Mouse (Mus musculus): ENCODE measurements at regions not wholly inside any gene's neighbourhood (a gene's known extent, or its start where the extent isn't known, plus 50 kb on each side); places are given as distances from the start of the nearest gene placed in this dataset.

DNA sequence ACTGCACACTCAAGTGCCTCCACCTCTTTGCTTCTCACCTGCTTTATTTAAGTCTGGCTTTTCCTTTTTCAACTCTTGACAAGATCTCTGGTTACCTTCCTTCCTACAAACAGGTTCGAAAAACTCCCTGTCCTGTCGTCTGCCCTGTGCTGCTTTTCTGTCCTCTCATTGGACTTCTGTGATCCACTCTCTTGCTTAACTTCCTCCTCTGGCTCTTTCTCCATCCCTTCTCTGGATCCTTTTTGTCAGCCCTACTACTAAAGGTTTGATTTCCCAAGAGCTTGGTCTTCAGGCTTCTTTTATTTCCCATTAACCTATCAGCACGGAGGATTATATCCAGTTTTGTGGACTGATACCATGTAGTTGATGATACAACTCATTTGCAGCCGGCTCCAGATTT, 149.8 kb downstream of the Satb1 start:
- Histone ChIP-seq H3K27me3 (ENCODE audit: control insufficient read depth, insufficient read depth, low read length, poor library complexity, severe bottlenecking) (no peaks in the 10 kb centered on the region), H3K36me3 (ENCODE audit: control insufficient read depth, insufficient read depth, low read length, poor library complexity, severe bottlenecking) (no peaks in the 10 kb centered on the region)
- no peak for DNase-seq (ENCODE audit: low read depth, low spot score)

DNA sequence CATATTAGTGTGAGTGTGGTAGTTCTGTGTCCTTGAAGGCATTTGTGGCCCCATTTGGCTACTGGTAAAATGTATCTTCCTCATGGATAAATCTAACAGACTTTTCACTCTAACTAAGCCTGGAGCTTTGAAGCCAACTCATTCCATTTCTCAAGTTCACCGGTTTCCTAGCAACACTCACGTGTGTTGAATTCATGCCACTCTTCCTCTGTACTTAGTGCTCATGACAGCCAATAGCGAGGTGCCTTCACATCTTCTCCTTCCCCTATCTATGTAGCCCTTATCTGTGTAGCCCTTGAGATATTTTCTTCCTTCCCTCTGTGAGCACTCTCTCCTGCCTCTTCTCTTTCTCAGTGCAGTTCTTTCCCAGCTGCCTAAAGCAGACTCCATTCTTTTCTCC, 150.7 kb downstream of the Satb1 start:
- H3K27me3 ChIP-seq (ENCODE audit: control insufficient read depth, insufficient read depth, low read length, poor library complexity, severe bottlenecking): no peaks in the 10 kb centered on the region
- no peak for DNase-seq (ENCODE audit: low read depth, low spot score)

DNA sequence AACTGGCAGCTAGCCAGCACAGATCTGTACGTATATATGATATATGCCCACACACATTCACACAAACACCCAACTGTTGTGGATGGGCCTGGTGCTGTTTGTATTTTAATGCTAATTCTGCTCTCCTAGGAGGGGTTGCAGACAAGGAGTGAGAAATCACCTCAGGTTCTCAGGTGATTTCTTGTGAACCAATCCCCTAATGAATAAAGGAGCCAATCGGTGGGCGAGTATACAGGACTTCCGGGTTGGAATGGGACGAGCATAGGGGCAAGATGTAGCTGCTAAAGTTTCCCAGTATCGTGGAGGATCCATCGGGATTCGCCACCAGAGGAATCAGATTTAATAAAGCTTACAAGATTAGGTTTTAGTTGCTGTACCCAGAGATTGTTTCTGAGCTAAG, 155.6 kb downstream of the Satb1 start:
- Histone ChIP-seq H3K36me3 (ENCODE audit: control insufficient read depth, insufficient read depth, low read length, poor library complexity, severe bottlenecking) (no peaks in the 10 kb centered on the region), H3K27me3 (ENCODE audit: control insufficient read depth, insufficient read depth, low read length, poor library complexity, severe bottlenecking) (no peaks in the 10 kb centered on the region)
- no peak for DNase-seq (ENCODE audit: low read depth, low spot score)

More for the DNA sequence above, 150.7 kb downstream of the Satb1 start:
- H3K36me3 ChIP-seq (ENCODE audit: control insufficient read depth, insufficient read depth, low read length, poor library complexity, severe bottlenecking): no peaks in the 10 kb centered on the region

DNA sequence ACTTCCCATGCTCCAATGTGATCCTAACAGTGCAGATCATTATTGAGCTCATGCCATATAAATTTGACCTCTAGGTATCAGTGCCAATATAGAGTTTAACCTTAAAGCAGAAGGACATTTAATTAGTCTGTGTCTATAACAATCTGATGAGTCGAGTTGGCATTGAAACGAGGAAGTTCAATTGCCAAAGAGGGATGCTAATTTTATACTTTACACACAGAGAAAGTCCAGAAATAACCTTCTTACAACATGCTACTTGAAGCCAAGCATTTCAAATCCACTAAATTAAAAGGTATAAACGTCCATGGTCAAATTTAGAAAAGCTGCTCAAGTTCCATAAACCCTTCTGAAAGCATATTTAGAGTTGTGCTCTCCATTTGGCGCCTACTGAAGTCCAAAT, 174.7 kb downstream of the Satb1 start:
- Histone ChIP-seq H3K27me3 (ENCODE audit: control insufficient read depth, insufficient read depth, low read length, poor library complexity, severe bottlenecking) (no peaks in the 10 kb centered on the region), H3K36me3 (ENCODE audit: control insufficient read depth, insufficient read depth, low read length, poor library complexity, severe bottlenecking) (no peaks in the 10 kb centered on the region)
- DNase-seq (ENCODE audit: low read depth, low spot score): no peak

DNA sequence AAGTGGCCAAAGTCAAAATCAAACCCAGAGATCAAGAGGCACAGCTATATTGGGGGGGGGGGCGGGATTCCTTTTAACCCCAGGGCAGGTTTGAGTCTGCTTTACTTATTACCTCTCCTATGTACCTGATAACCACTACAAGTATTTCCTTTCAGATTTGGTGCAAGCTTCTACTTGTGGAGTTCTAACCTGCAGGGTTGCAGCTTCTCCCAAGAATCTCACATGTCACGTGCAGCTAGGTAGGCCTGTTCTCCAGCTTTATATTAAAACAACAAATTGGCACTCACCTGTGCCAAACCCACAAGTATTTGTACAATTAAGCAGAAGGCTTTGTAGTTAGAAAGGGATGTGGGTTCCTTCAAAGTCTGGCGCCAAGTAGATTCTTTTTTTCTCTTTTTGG, 179.2 kb downstream of the Satb1 start:
- Histone ChIP-seq H3K36me3 (ENCODE audit: control insufficient read depth, insufficient read depth, low read length, poor library complexity, severe bottlenecking) (no peaks in the 10 kb centered on the region), H3K27me3 (ENCODE audit: control insufficient read depth, insufficient read depth, low read length, poor library complexity, severe bottlenecking) (no peaks in the 10 kb centered on the region)
- DNase-seq (ENCODE audit: low read depth, low spot score): no peak

DNA sequence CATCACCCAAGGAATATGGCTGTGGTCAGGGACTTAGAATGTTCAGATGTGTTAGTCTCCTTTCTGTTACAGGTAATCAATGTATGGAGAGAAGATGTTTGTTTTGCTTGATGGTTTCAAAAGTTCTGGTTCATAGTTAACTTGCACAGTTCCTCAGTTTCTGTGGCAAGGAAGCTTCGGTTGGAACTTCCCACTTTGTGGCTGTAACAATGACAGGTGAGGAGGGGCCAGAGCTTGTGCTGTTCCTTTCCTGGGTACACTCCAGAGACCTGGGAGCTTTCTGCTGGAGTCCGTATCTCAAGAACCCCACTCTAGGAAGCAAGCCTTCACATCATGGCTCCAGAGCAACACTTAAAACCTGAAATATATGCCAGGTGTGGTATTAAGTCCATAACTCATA, 181.2 kb downstream of the Satb1 start:
- DNase-seq (ENCODE audit: low read depth, low spot score): no peak
- Histone ChIP-seq H3K27me3 (ENCODE audit: control insufficient read depth, insufficient read depth, low read length, poor library complexity, severe bottlenecking) (no peaks in the 10 kb centered on the region), H3K36me3 (ENCODE audit: control insufficient read depth, insufficient read depth, low read length, poor library complexity, severe bottlenecking) (no peaks in the 10 kb centered on the region)

DNA sequence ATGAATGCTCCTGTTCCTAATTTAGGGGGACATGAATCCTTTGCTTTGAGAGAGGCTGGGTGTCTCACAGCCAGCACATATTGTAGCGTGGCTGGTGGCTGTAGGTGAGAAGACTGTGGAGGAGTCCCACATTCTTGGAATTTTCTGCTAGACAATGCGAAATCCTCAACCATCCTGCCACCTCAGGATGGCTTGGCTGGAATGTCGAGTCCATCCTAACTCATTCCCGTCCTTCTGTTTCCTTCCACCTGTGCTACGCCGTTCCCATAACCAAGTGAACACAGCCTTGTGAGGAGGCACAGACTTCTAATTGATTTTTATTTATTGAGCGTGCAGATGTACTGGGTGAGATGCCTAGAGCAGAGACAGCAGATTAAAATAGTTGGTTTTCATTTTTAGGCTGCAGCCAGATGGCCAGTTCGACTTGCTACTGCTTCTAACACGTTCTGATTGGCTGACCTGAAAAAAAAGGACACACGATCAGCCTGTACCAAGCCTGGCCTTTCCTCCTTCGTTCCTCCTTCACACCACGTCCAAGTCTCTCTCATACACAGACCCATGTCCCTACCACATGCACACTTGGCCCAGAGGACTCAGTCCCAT, 183.8 kb downstream of the Satb1 start:
- DNase-seq (ENCODE audit: low read depth, low spot score): no peak
- Histone ChIP-seq H3K36me3 (ENCODE audit: control insufficient read depth, insufficient read depth, low read length, poor library complexity, severe bottlenecking) (no peaks in the 10 kb centered on the region), H3K27me3 (ENCODE audit: control insufficient read depth, insufficient read depth, low read length, poor library complexity, severe bottlenecking) (no peaks in the 10 kb centered on the region)

DNA sequence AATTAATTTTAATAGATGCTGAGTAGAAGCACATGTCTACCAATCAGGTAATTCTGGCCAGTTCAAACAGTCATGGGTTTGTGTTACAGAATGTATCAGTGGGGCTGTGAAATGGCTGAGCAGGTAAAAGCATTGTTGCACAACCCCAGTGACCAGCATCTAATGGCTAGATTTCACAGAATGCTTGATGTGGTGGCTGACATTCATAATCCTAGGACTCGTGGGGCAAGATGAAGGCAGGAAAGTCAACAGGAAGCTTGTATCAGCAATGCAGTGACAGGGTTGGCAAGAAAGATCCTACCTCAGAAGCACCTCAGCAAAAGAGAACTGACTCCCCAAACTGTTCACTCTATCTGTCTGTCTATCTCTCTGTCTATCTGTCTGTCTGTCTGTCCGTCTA, 186.7 kb downstream of the Satb1 start:
- H3K36me3 ChIP-seq (ENCODE audit: control insufficient read depth, insufficient read depth, low read length, poor library complexity, severe bottlenecking): no peaks in the 10 kb centered on the region
- H3K27me3 ChIP-seq (ENCODE audit: control insufficient read depth, insufficient read depth, low read length, poor library complexity, severe bottlenecking): no peaks in the 10 kb centered on the region
- DNase-seq (ENCODE audit: low read depth, low spot score): no peak

DNA sequence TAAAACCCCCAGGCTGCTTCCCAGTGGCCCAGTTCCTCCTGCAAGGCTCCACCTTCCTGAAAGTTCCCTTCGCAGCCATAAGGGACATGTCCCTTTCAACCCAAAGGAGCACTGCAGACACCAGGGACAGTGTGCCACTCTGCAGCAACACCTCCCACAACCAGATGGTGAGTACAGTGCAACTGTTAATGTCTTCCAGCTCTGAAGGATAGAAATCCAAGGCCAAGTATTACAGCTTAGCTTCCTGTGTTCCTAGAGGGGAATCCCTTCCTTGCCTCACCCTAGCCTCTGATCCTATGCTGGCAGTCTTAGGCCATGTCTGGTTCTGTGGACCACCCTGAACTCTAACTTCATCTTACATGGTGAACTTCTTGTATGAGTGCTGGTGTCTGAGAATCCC, 187.2 kb downstream of the Satb1 start:
- H3K36me3 ChIP-seq (ENCODE audit: control insufficient read depth, insufficient read depth, low read length, poor library complexity, severe bottlenecking): no peaks in the 10 kb centered on the region
- no peak for DNase-seq (ENCODE audit: low read depth, low spot score)
- H3K27me3 ChIP-seq (ENCODE audit: control insufficient read depth, insufficient read depth, low read length, poor library complexity, severe bottlenecking): no peaks in the 10 kb centered on the region

DNA sequence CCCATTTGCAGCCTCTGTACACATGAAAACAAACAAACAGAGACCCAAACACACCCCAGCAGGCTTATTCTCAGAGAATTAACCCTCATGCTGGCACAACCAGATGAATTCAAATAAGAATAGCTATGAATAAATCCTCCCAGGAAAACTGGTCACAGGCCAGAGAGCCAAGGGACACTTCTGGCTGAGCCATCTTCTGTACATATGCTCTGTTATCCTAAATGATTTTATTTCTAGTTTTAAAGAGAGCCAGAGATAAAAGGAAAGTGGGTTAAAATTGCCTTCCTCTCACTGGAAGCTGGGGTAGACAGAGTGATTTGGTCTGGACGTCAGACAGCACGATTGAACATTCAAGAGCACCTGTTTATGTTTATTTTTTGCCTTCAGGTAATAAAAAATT, 190.4 kb downstream of the Satb1 start:
- H3K27me3 ChIP-seq (ENCODE audit: control insufficient read depth, insufficient read depth, low read length, poor library complexity, severe bottlenecking): no peaks in the 10 kb centered on the region
- no peak for DNase-seq (ENCODE audit: low read depth, low spot score)
- H3K36me3 ChIP-seq (ENCODE audit: control insufficient read depth, insufficient read depth, low read length, poor library complexity, severe bottlenecking): no peaks in the 10 kb centered on the region

DNA sequence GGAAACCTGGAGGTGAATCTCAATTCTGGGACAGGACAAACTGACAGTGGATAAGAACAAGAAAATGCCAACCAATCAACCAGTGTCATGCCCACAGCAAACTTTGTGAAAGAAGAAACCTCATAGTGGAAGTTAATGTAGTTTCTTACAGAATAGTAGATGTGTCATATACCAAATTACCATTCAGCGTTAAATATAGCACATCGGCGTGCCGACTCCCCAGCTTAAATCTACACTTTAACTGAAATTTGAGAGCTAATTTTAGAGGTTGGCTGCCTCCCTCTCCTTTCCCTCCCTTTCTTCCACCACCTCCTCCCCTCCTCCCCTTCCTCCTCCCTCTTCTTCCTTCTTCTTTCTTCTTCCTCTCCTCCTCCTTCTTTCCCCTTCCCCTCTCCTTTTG, 197.2 kb downstream of the Satb1 start:
- Histone ChIP-seq H3K36me3 (ENCODE audit: control insufficient read depth, insufficient read depth, low read length, poor library complexity, severe bottlenecking) (no peaks in the 10 kb centered on the region), H3K27me3 (ENCODE audit: control insufficient read depth, insufficient read depth, low read length, poor library complexity, severe bottlenecking) (no peaks in the 10 kb centered on the region)
- no peak for DNase-seq (ENCODE audit: low read depth, low spot score)

DNA sequence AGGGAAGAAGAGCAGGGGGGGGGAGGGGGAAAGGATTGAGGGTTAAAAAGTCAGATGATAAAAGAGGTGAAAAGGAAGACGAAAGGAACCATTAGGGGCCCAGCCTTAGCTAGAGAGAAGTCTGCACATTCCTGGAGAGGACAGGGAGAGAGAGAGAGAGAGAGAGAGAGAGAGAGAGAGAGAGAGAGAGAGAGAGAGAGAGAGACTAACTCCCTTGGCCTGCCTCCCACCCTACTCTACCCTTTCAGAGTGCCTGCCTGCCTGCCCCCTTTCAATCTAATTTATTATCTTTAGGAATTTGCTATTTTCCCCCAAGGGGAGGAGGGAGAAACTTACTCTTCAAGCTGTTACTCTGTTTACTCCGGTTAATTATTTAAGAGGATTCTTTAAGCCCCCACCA, 201.5 kb downstream of the Satb1 start:
- no peaks in the 10 kb centered on the region for H3K36me3 ChIP-seq (ENCODE audit: control insufficient read depth, insufficient read depth, low read length, poor library complexity, severe bottlenecking)
- no peak for DNase-seq (ENCODE audit: low read depth, low spot score)

DNA sequence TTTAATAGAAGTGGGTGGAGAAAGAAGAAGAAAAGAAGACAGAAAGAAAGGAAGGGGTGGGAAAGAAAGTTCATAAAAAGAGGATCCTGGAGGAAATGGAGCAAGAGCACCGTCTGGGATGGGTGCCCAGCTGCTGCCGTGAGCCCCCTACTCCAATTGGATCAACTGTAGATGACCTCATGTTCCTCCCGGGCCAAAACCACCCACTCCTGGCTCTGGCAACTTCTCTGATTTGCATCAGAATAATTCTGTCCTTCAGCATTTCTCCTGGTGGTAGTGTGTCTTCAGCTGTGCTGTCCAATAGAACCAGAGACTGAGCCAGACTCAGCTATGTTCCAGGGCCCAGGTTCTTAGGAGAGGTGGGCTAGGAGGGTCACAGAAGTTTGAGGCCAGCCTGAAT, 212.6 kb downstream of the Satb1 start:
- Histone ChIP-seq H3K36me3 (ENCODE audit: control insufficient read depth, insufficient read depth, low read length, poor library complexity, severe bottlenecking) (no peaks in the 10 kb centered on the region), H3K27me3 (ENCODE audit: control insufficient read depth, insufficient read depth, low read length, poor library complexity, severe bottlenecking) (no peaks in the 10 kb centered on the region)
- no peak for DNase-seq (ENCODE audit: low read depth, low spot score)

More for the DNA sequence above, 201.5 kb downstream of the Satb1 start:
- H3K27me3 ChIP-seq (ENCODE audit: control insufficient read depth, insufficient read depth, low read length, poor library complexity, severe bottlenecking): no peaks in the 10 kb centered on the region

DNA sequence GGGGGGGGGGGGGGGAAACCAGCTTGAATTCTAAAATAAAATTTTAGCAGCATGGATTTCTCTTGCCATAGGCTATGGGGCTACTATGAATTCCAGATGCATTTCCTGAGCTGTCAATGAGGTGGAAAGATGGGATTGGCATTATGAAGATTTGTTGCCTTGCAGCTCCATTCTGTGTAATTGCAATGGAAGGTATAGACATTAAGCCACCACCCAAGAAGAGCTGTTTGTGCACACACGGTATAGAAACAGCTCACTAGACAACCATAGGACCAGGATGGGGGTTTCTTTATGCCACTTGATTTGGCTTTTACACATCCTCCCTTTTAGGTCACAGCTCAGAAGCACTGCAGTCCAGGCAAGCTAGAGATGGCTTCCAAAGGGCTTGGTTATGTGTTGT, 247.8 kb downstream of the Satb1 start:
- H3K27me3 ChIP-seq (ENCODE audit: control insufficient read depth, insufficient read depth, low read length, poor library complexity, severe bottlenecking): no peaks in the 10 kb centered on the region
- DNase-seq (ENCODE audit: low read depth, low spot score): no peak
- no peaks in the 10 kb centered on the region for H3K36me3 ChIP-seq (ENCODE audit: control insufficient read depth, insufficient read depth, low read length, poor library complexity, severe bottlenecking)

DNA sequence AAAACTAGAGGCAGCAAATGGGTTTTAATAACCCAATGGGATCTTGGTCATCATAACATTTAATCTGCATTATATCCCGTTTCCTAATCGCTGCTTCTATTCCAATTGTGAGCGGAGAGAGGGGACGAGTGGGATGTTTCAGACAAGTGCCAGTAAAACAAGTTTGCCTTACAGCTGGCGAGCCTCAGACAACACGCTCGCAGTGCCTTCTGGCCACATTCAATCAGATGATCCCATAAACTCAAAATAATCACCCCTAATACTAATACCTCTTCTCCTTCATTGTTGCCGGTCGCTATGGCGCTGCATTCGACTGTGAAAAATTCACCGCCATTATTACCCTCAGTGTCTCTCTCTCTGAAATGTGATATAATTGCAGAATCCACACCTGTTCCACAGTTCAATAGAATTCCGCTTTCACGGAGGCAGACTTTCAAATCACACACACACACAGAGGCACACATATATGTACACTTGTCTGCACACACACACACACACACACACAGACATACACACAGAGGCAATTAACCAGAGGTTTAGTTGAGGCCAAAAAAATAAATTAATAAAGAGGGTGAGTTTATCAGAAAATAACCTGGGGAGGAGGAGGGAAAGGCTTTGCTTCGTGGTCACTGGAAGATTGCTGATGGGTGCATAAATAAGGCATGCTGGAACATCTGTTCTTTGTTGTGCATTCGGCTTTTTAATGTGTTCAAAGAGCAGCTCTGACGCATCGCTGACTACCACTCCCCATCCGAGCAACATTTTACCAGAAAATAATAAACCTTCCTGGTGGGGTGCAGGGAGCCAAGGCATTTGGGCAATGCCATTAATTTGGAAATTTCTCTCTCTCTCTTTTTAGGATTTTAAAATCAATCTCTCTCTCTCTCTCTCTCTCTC, 248.9 kb downstream of the Satb1 start:
- no peaks in the 10 kb centered on the region for H3K27me3 ChIP-seq (ENCODE audit: control insufficient read depth, insufficient read depth, low read length, poor library complexity, severe bottlenecking)
- H3K36me3 ChIP-seq (ENCODE audit: control insufficient read depth, insufficient read depth, low read length, poor library complexity, severe bottlenecking): no peaks in the 10 kb centered on the region
- no peak for DNase-seq (ENCODE audit: low read depth, low spot score)
